Mouse (Mus musculus) CH12.LX (cell line): ENCODE measurements around the gene Kpna4. TPM values are rescaled to one million over a fixed set of nuclear protein-coding genes. Genes with fewer than 3 reads are reported as not detected.

Experiments
- DNase-seq: peaks from one replicate; pipeline ENCODE4 v3.0.0-alpha.2; 2013; ENCODE audit errors: extremely low read depth
- H3K27ac ChIP-seq: 2 replicates; pipeline ENCODE4 v1.5.1; 2012; ENCODE audit warnings: low read depth, mild to moderate bottlenecking, control low read depth, moderate library complexity; ENCODE audit not compliant: insufficient read depth
- H3K27me3 ChIP-seq: replicated peaks from 2 replicates; pipeline ENCODE3; 2012; ENCODE audit warnings: inconsistent platforms
- H3K36me3 ChIP-seq, 2 experiments: replicated peaks in 1 of 2; 2 replicates each; pipeline versions ENCODE3 to v1.6.1; 2012; ENCODE audit warnings: inconsistent platforms in 1 of 2, low read length in 1 of 2, mild to moderate bottlenecking in 1 of 2, mixed read lengths in 1 of 2, moderate library complexity in 1 of 2; ENCODE audit not compliant: control insufficient read depth in 1 of 2, insufficient read depth in 1 of 2
- H3K4me1 ChIP-seq, 2 experiments: 2 replicates each; pipeline ENCODE4 v1.6.1; 2012; ENCODE audit warnings: inconsistent platforms in 1 of 2, moderate library complexity in 1 of 2; ENCODE audit not compliant: insufficient read depth in 2 of 2, control insufficient read depth in 1 of 2
- H3K4me2 ChIP-seq: 2 replicates; pipeline ENCODE4 v1.6.1; 2012; ENCODE audit warnings: low read depth, mild to moderate bottlenecking, control low read depth; ENCODE audit not compliant: poor library complexity, insufficient read depth, severe bottlenecking
- H3K4me3 ChIP-seq, 3 experiments: fragments of 150-350 bp in 1 of 3; sonication (generic) in 1 of 3; replicated peaks in 1 of 3; 2 replicates each; pipeline versions ENCODE3 to v1.5.1; 2011 to 2012; ENCODE audit warnings: low read depth in 2 of 3, low read length in 2 of 3, mild to moderate bottlenecking in 2 of 3, moderate library complexity in 2 of 3, control low read depth in 1 of 3, improper control_type of control experiment in 1 of 3, inconsistent platforms in 1 of 3, mixed read lengths in 1 of 3; ENCODE audit not compliant: poor library complexity in 1 of 3
- H3K79me2 ChIP-seq: replicated peaks from 2 replicates; pipeline ENCODE4 v1.6.1; 2012; ENCODE audit warnings: mild to moderate bottlenecking, moderate library complexity; ENCODE audit not compliant: control insufficient read depth, poor library complexity, insufficient read depth, severe bottlenecking; ENCODE audit errors: extremely low read depth
- H3K9ac ChIP-seq: 2 replicates; pipeline ENCODE4 v1.6.1; 2012; ENCODE audit warnings: low read depth, mild to moderate bottlenecking, control low read depth, moderate library complexity; ENCODE audit not compliant: insufficient read depth
- H3K9me3 ChIP-seq: replicated peaks from 2 replicates; pipeline ENCODE3; 2012; ENCODE audit warnings: low read length, inconsistent platforms, mixed read lengths
- BHLHE40 ChIP-seq: IDR thresholded peaks from 2 replicates; pipeline ENCODE4 v1.6.1; 2011; ENCODE audit warnings: mild to moderate bottlenecking, low read depth, low read length, improper control_type of control experiment
- CHD1 ChIP-seq: IDR thresholded peaks from 2 replicates; pipeline ENCODE4 v1.6.1; 2012; ENCODE audit warnings: low read depth, low read length, improper control_type of control experiment, inconsistent platforms
- CTCF ChIP-seq, 2 experiments: IDR thresholded peaks in 1 of 2; conservative IDR thresholded peaks in 1 of 2; 2 replicates each; pipeline ENCODE4 v1.5.1; 2011 to 2012; ENCODE audit warnings: low read depth in 2 of 2, low read length in 2 of 2, improper control_type of control experiment in 1 of 2, inconsistent platforms in 1 of 2, mild to moderate bottlenecking in 1 of 2, moderate library complexity in 1 of 2
- ELF1 ChIP-seq: IDR thresholded peaks from 2 replicates; pipeline ENCODE4 v1.6.1; 2014; ENCODE audit warnings: low read depth, mild to moderate bottlenecking, inconsistent platforms, low read length, improper control_type of control experiment
- EP300 ChIP-seq: IDR thresholded peaks from 2 replicates; pipeline ENCODE4 v1.6.1; 2011; ENCODE audit warnings: low read length, improper control_type of control experiment
- ETS1 ChIP-seq: conservative IDR thresholded peaks from 2 replicates; pipeline ENCODE4 v1.6.1; 2012; ENCODE audit warnings: low read depth, mild to moderate bottlenecking, inconsistent platforms, low read length, improper control_type of control experiment, moderate library complexity
- GABPA ChIP-seq: IDR thresholded peaks from 2 replicates; pipeline ENCODE4 v1.6.1; 2012; ENCODE audit warnings: low read depth, low read length, improper control_type of control experiment, inconsistent platforms; ENCODE audit not compliant: insufficient replicate concordance
- HCFC1 ChIP-seq: IDR thresholded peaks from 2 replicates; pipeline ENCODE4 v1.6.1; 2012; ENCODE audit warnings: low read depth, mild to moderate bottlenecking, inconsistent platforms, low read length, improper control_type of control experiment
- JUN ChIP-seq: IDR thresholded peaks from 2 replicates; pipeline ENCODE4 v1.6.1; 2011; ENCODE audit warnings: low read depth, mild to moderate bottlenecking, low read length, improper control_type of control experiment, moderate library complexity; ENCODE audit not compliant: insufficient read depth
- JUND ChIP-seq: conservative IDR thresholded peaks from 2 replicates; pipeline ENCODE4 v1.6.1; 2011; ENCODE audit warnings: low read depth, low read length, improper control_type of control experiment
- KAT2A ChIP-seq: IDR thresholded peaks from 2 replicates; pipeline ENCODE4 v1.6.1; 2012; ENCODE audit warnings: low read length, improper control_type of control experiment, inconsistent platforms; ENCODE audit not compliant: insufficient replicate concordance
- MAFK ChIP-seq: IDR thresholded peaks from 2 replicates; pipeline ENCODE4 v1.6.1; 2011; ENCODE audit warnings: low read length, improper control_type of control experiment; ENCODE audit not compliant: insufficient replicate concordance
- MAZ ChIP-seq: IDR thresholded peaks from 2 replicates; pipeline ENCODE4 v1.6.1; 2012; ENCODE audit warnings: low read depth, mild to moderate bottlenecking, inconsistent platforms, low read length, improper control_type of control experiment, moderate library complexity
- MEF2A ChIP-seq: IDR thresholded peaks from 2 replicates; pipeline ENCODE4 v1.6.1; 2014; ENCODE audit warnings: low read depth, mild to moderate bottlenecking, inconsistent platforms, low read length, improper control_type of control experiment, borderline replicate concordance
- MXI1 ChIP-seq: IDR thresholded peaks from 2 replicates; pipeline ENCODE4 v1.6.1; 2011; ENCODE audit warnings: mild to moderate bottlenecking, low read depth, low read length, improper control_type of control experiment
- NELFE ChIP-seq: IDR thresholded peaks from 2 replicates; pipeline ENCODE4 v1.6.1; 2011; ENCODE audit warnings: low read depth, low read length, improper control_type of control experiment
- NRF1 ChIP-seq: IDR thresholded peaks from 2 replicates; pipeline ENCODE4 v1.6.1; 2014; ENCODE audit warnings: low read depth, mild to moderate bottlenecking, inconsistent platforms, low read length, improper control_type of control experiment, moderate library complexity
- POLR2A ChIP-seq: IDR thresholded peaks from 2 replicates; pipeline ENCODE4 v1.6.1; 2011; ENCODE audit warnings: low read depth, mild to moderate bottlenecking, improper control_type of control experiment, low read length
- POLR2AphosphoS2 ChIP-seq: IDR thresholded peaks from 2 replicates; pipeline ENCODE4 v1.6.1; 2011; ENCODE audit warnings: low read depth, low read length, improper control_type of control experiment
- RAD21 ChIP-seq: IDR thresholded peaks from 2 replicates; pipeline ENCODE4 v1.6.1; 2011; ENCODE audit warnings: low read depth, mild to moderate bottlenecking, low read length, improper control_type of control experiment, moderate library complexity
- RCOR1 ChIP-seq: conservative IDR thresholded peaks from 2 replicates; pipeline ENCODE4 v1.6.1; 2012; ENCODE audit warnings: low read depth, mild to moderate bottlenecking, inconsistent platforms, low read length, improper control_type of control experiment
- SIN3A ChIP-seq: IDR thresholded peaks from 2 replicates; pipeline ENCODE4 v1.6.1; 2012; ENCODE audit warnings: low read length, improper control_type of control experiment, inconsistent platforms
- USF2 ChIP-seq: conservative IDR thresholded peaks from 2 replicates; pipeline ENCODE4 v1.6.1; 2011; ENCODE audit warnings: low read depth, low read length, improper control_type of control experiment
- ZKSCAN1 ChIP-seq: IDR thresholded peaks from 2 replicates; pipeline ENCODE4 v1.6.1; 2012; ENCODE audit warnings: low read depth, inconsistent platforms, low read length, improper control_type of control experiment, borderline replicate concordance
- ZMIZ1 ChIP-seq: IDR thresholded peaks from 2 replicates; pipeline ENCODE4 v1.6.1; 2012; ENCODE audit warnings: low read depth, mild to moderate bottlenecking, inconsistent platforms, low read length, improper control_type of control experiment
- ZNF384 ChIP-seq: IDR thresholded peaks from 2 replicates; pipeline ENCODE4 v1.6.1; 2012; ENCODE audit warnings: low read depth, low read length, improper control_type of control experiment, inconsistent platforms
- dilution Hi-C: fragments of 300-500 bp; cut with MboI; formaldehyde crosslinking; loops from 2 replicates; pipeline ENCODE4 v1.14.3; 2020; ENCODE audit warnings: low sequenced_read_pairs; ENCODE audit not compliant: extremely low pct_unique_long_range_greater_than_20kb, extremely low pct_ligation_motif_present
- in situ Hi-C: fragments of 300-500 bp; cut with MboI; formaldehyde crosslinking; loops from 3 replicates; pipeline ENCODE4 v1.14.3; 2019; ENCODE audit warnings: low sequenced_read_pairs, low pct_ligation_motif_present, low pct_unique_long_range_greater_than_20kb, mixed read lengths
- polyA plus RNA-seq: library from polyadenylated mRNA; unstranded; fragments of >175 nt; gene quantifications from 2 replicates; pipeline ENCODE4 v1.2.1, GENCODE M21; 2012; ENCODE audit warnings: low read depth; ENCODE audit not compliant: insufficient read length
- total RNA-seq, 2 experiments: library from RNA; depleted of rRNA; stranded (reverse); fragments of 300-350 nt in 1 of 2; fragments of >200 nt in 1 of 2; gene quantifications; 2 replicates each; pipeline ENCODE4 v1.2.3; 2012 to 2014

Kpna4 gene
- total and polyA plus RNA-seq, 3 experiments: 16.9 to 54.0 (median 25.7) TPM

- Histone ChIP-seq H3K4me2 (no peak overlapping the region; the same call in 1 of the 2 replicates), H3K4me1 (peaks cover 8 to 28% of the 10 kb centered on the region in 2 experiments), H3K9me3 (no peaks in the 10 kb centered on the region), H3K27me3 (no peaks in the 10 kb centered on the region), H3K27ac (no peak overlapping the region), H3K9ac (no peak overlapping the region), H3K79me2 (no peaks in the 10 kb centered on the region), H3K36me3 (no peaks in the 10 kb centered on the region), H3K4me3 (no peak overlapping the region)
- no peak for DNase-seq
- no peak for TF ChIP-seq POLR2A
- no peak for TF ChIP-seq MAFK
- no peak for TF ChIP-seq CTCF (conservative IDR thresholded peaks at IDR 0.05 in 1 of 2, IDR thresholded peaks at IDR 0.05 in 1 of 2; ENCODE audit: low read depth in 2 of 2, low read length in 2 of 2)
- no peak for TF ChIP-seq EP300
- TF ChIP-seq RAD21: no peak
- no peak for TF ChIP-seq MXI1
- no peak for TF ChIP-seq ETS1
- TF ChIP-seq NELFE: no peak
- no peak for TF ChIP-seq ZKSCAN1
- TF ChIP-seq GABPA: no peak
- no peak for TF ChIP-seq NRF1
- no peak for TF ChIP-seq ZNF384
- in situ Hi-C loops (no loop called here), dilution Hi-C loops (no loop called here)
Observed at GRCm38 (mm10) chr3:69159501-69159900, 32.6 kb upstream of the Kpna4 start.

- peaks cover 5 to 24% of the 10 kb centered on the region in 2 experiments for H3K4me1 ChIP-seq
- no peaks in the 10 kb centered on the region for H3K79me2 ChIP-seq
- dilution Hi-C loops: no loop called here
- no peak overlapping the region for H3K4me2 ChIP-seq
- no peak for DNase-seq
- no peak overlapping the region for H3K9ac ChIP-seq
- no peak overlapping the region for H3K27ac ChIP-seq
- no peak overlapping the region for H3K4me3 ChIP-seq
- H3K27me3 ChIP-seq: no peaks in the 10 kb centered on the region
- no peak for TF ChIP-seq JUND
- no peak for TF ChIP-seq RCOR1
- TF ChIP-seq GABPA: no peak
- TF ChIP-seq ZNF384: no peak
- no peak for TF ChIP-seq ZKSCAN1
- H3K9me3 ChIP-seq: no peaks in the 10 kb centered on the region
- in situ Hi-C loops: no loop called here
- no peaks in the 10 kb centered on the region for H3K36me3 ChIP-seq
Observed at GRCm38 (mm10) chr3:69157886-69158285, 31.0 kb upstream of the Kpna4 start.

GRCm38 (mm10) chr3:69156484-69156883 is 29.6 kb upstream of the Kpna4 start:
- H3K4me2 ChIP-seq: no peak overlapping the region
- peak; percentile 71 for DNase-seq
- H3K4me1 ChIP-seq: peaks cover 5 to 23% of the 10 kb centered on the region in 2 experiments
- dilution Hi-C loops: no loop called here
- H3K36me3 ChIP-seq: peaks cover 0 to 5% of the 10 kb centered on the region in 2 experiments
- H3K27me3 ChIP-seq: no peaks in the 10 kb centered on the region
- H3K27ac ChIP-seq: no peak overlapping the region
- H3K79me2 ChIP-seq: no peaks in the 10 kb centered on the region
- H3K9ac ChIP-seq: no peak overlapping the region
- H3K4me3 ChIP-seq: no peak overlapping the region
- H3K9me3 ChIP-seq: no peaks in the 10 kb centered on the region
- in situ Hi-C loops: no loop called here
- TF ChIP-seq HCFC1 (no peak), BHLHE40 (peak; percentile 25; the same call in 1 of the 2 replicates), ELF1 (peak; percentile 71), JUN (no peak), GABPA (no peak), RAD21 (no peak), SIN3A (no peak), ZMIZ1 (no peak), MXI1 (no peak), USF2 (no peak), NRF1 (peak; percentile 65), EP300 (no peak), CHD1 (no peak), ZKSCAN1 (no peak), KAT2A (no peak), MAFK (no peak), NELFE (no peak), MEF2A (no peak), MAZ (no peak), CTCF (conservative IDR thresholded peaks at IDR 0.05 in 1 of 2, IDR thresholded peaks at IDR 0.05 in 1 of 2; ENCODE audit: low read depth in 2 of 2, low read length in 2 of 2) (no peak), POLR2AphosphoS2 (no peak)
